Comparison of ENCODE assay signal across 12 mouse cellular contexts in the genomic region with DNA sequence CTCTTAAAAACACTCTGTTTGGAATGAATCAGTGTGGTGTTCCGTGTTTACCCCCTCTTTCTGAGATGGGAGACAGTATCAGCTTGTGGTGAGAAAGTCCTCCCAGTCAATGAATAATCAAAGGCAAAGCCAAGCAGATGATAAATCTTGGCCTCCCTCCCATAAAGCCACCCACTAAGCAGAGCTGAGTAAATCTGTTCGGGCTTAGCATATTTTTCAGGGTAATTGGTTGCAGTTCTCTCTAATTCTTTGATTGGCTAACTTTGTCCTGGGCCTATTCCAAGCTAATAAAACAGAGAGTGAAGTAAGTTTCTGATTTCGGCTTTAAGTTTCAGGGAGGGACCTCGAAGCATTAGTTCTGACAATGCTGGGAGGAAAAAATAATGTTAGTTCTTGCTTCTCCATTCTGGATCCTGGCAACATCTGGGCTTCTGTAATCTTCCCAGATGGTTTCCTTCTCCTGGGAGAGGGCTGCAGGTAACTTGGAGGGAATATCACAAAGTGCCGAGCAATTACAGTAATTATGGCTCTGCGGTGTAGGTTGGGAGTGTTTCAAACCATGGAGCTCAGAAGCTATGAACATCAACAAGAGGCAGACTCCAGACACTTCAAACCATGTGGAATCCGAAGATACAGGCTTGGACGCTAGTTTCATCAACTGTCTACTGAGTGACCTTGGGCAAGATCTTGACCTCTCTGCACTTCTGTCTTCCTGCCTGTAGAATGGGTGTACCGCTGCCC. TPM values are rescaled to one million over a fixed set of nuclear protein-coding genes. Genes with fewer than 3 reads are reported as not detected.
DNase-seq lines count a peak whose midpoint lies in the region; ATAC-seq lines count a peak whose summit lies in the region.
"Had no signal": no experiment of that assay in that cellular context is flagged by ENCODE, and none has a peak within 500 bp of the region (broad histone marks: within the 10 kb centered on the region; RNA-seq: fewer than 3 reads in every experiment).

No protein-coding gene starts in this region.

- H3K27me3 ChIP-seq in forebrain, embryonic 14.5 days (replicated peaks; ENCODE audit: control insufficient read depth, insufficient read depth, low read length): no peaks in the 10 kb centered on the region
- H3K27me3 ChIP-seq in forebrain, embryonic 10.5 days (ENCODE audit: poor library complexity, severe bottlenecking): no peaks in the 10 kb centered on the region

- peak; percentile 66; the same call in 1 of the 2 replicates for ATAC-seq in forebrain, embryonic 14.5 days
- ATAC-seq: activated CD4-positive, CD25-positive, alpha-beta regulatory T cell, adult 4 months; intestine, embryonic 16.5 days had no signal

- H3K9me3 ChIP-seq in forebrain, embryonic 14.5 days (replicated peaks; ENCODE audit: control insufficient read depth, low read length): no peaks in the 10 kb centered on the region
- no peaks in the 10 kb centered on the region for H3K9me3 ChIP-seq in forebrain, embryonic 10.5 days
- H3K9me3 ChIP-seq: heart, embryonic 10.5 days had no signal

- H3K4me1 ChIP-seq in forebrain, embryonic 14.5 days (ENCODE audit: control insufficient read depth, insufficient read depth, low read length): no peaks in the 10 kb centered on the region
- H3K4me1 ChIP-seq in forebrain, embryonic 10.5 days: no peaks in the 10 kb centered on the region
- H3K4me1 ChIP-seq: heart, embryonic 10.5 days had no signal

- H3K4me3 ChIP-seq in forebrain, embryonic 14.5 days (ENCODE audit: low read depth, low read length): no peak overlapping the region
- H3K4me3 ChIP-seq in forebrain, embryonic 10.5 days: no peak overlapping the region
- H3K4me3 ChIP-seq: heart, embryonic 10.5 days had no signal

- H3K4me2 ChIP-seq in forebrain, embryonic 14.5 days (ENCODE audit: low read length): no peak overlapping the region

- WGBS in forebrain, embryonic 14.5 days: 66% methylated on average over 9 of the region's 9 CpGs
- WGBS in forebrain, embryonic 10.5 days: 84% methylated on average over 9 of the region's 9 CpGs

- H3K9ac ChIP-seq in forebrain, embryonic 14.5 days (ENCODE audit: low read length): no peak overlapping the region

- H3K27ac ChIP-seq in forebrain, embryonic 14.5 days (ENCODE audit: low read depth, low read length): no peak overlapping the region
- H3K27ac ChIP-seq in forebrain, embryonic 10.5 days: no peak overlapping the region
- H3K27ac ChIP-seq: heart, embryonic 10.5 days had no signal

- H3K36me3 ChIP-seq in forebrain, embryonic 14.5 days (ENCODE audit: control insufficient read depth, insufficient read depth, low read length): no peaks in the 10 kb centered on the region
- no peaks in the 10 kb centered on the region for H3K36me3 ChIP-seq in forebrain, embryonic 10.5 days (replicated peaks)
- H3K36me3 ChIP-seq: heart, embryonic 10.5 days had no signal

- peak; percentile 73 for DNase-seq in forebrain, embryonic 14.5 days (ENCODE audit: low spot score)
- no peak for DNase-seq in forebrain, embryonic 10.5 days (ENCODE audit: extremely low spot score, low spot score)
- DNase-seq in right cerebral cortex, adult 18-20 months: peak; percentile 56
- DNase-seq in right cerebral cortex, postnatal 4 days: no peak
- DNase-seq in layer of hippocampus, postnatal 14 days (ENCODE audit: low spot score in 2 of 2): peak; percentile 55 to 93
- no peak for DNase-seq in retina, postnatal 1 day
- DNase-seq in cerebellum, adult 11 months: no peak
- no peak for DNase-seq in kidney, adult 9 months
- DNase-seq: cerebellum, postnatal 36 days had no signal

RNA-seq across cellular contexts. Expression of a gene that starts 44.3 kb away (rescaled TPM):
- 93.8 and 103 TPM in 2 replicates for polyA plus RNA-seq in forebrain, embryonic 14.5 days (2014; fragmentation: Nextera tagmentation; extraction: Ambion mirVana)
- 62.6 and 64.6 TPM in 2 replicates for polyA plus RNA-seq in forebrain, embryonic 10.5 days (2016; fragmentation: Nextera tagmentation; extraction: Ambion mirVana)
- 100 to 1,000 TPM; 188 to 200 TPM for total RNA-seq in layer of hippocampus, postnatal 14 days (2021)

Comparison
In these comparisons a context has a peak if more than half of its experiments do, and no peak if none do; other contexts are left out.
1. DNase-seq: peak in forebrain, embryonic 14.5 days (single experiment), right cerebral cortex, adult 18-20 months (single experiment) and layer of hippocampus, postnatal 14 days (2 of 2); none in forebrain, embryonic 10.5 days (single experiment), right cerebral cortex, postnatal 4 days (single experiment), retina, postnatal 1 day (single experiment), cerebellum, adult 11 months (single experiment) and kidney, adult 9 months (single experiment).